Mouse (Mus musculus) MEL (cell line): Measurements from ENCODE around the gene Zfp664.

ENCODE experiments used
- CTCF ChIP-seq, 3 experiments: IDR thresholded peaks in 2 of 3; conservative IDR thresholded peaks in 1 of 3; 2 replicates each; pipeline ENCODE4 v1.5.1; 2011 to 2012; ENCODE audit warnings: low read length in 3 of 3, low read depth in 2 of 3, mild to moderate bottlenecking in 2 of 3, improper control_type of control experiment in 1 of 3, inconsistent platforms in 1 of 3, mixed read lengths in 1 of 3, moderate library complexity in 1 of 3; ENCODE audit not compliant: control insufficient read depth in 1 of 3, insufficient read depth in 1 of 3, poor library complexity in 1 of 3, severe bottlenecking in 1 of 3
- EP300 ChIP-seq, 2 experiments: IDR thresholded peaks; 2 replicates each; pipeline ENCODE4 v1.6.1; 2011; ENCODE audit warnings: improper control_type of control experiment in 2 of 2, low read length in 2 of 2, low read depth in 1 of 2, mild to moderate bottlenecking in 1 of 2
- JUND ChIP-seq: IDR thresholded peaks from 2 replicates; pipeline ENCODE4 v1.6.1; 2011; ENCODE audit warnings: low read depth, mild to moderate bottlenecking, improper control_type of control experiment, low read length
- MAFK ChIP-seq: IDR thresholded peaks from 2 replicates; pipeline ENCODE4 v1.6.1; 2011; ENCODE audit warnings: low read depth, mild to moderate bottlenecking, low read length, improper control_type of control experiment, borderline replicate concordance
- MXI1 ChIP-seq: IDR thresholded peaks from 2 replicates; pipeline ENCODE4 v1.6.1; 2011; ENCODE audit warnings: mild to moderate bottlenecking, low read depth, low read length, improper control_type of control experiment
- MYB ChIP-seq: IDR thresholded peaks from 2 replicates; pipeline ENCODE4 v1.6.1; 2011; ENCODE audit warnings: mild to moderate bottlenecking, low read depth, low read length, improper control_type of control experiment
- NRF1 ChIP-seq: IDR thresholded peaks from 2 replicates; pipeline ENCODE4 v1.6.1; 2014; ENCODE audit warnings: low read depth, mild to moderate bottlenecking, inconsistent platforms, low read length, improper control_type of control experiment, moderate library complexity; ENCODE audit not compliant: poor library complexity, insufficient read depth, severe bottlenecking
- POLR2A ChIP-seq, 2 experiments: IDR thresholded peaks; 2 replicates each; pipeline ENCODE4 v1.6.1; 2011 to 2012; ENCODE audit warnings: low read length in 2 of 2, mild to moderate bottlenecking in 2 of 2, control low read depth in 1 of 2, improper control_type of control experiment in 1 of 2, low read depth in 1 of 2, moderate library complexity in 1 of 2; ENCODE audit not compliant: control insufficient read depth in 1 of 2, insufficient read depth in 1 of 2, poor library complexity in 1 of 2
- SMC3 ChIP-seq: IDR thresholded peaks from 2 replicates; pipeline ENCODE4 v1.6.1; 2011; ENCODE audit warnings: low read depth, low read length, improper control_type of control experiment
- TCF12 ChIP-seq: IDR thresholded peaks from 2 replicates; pipeline ENCODE4 v1.6.1; 2014; ENCODE audit warnings: low read depth, mild to moderate bottlenecking, inconsistent platforms, low read length, improper control_type of control experiment, moderate library complexity
- USF1 ChIP-seq: IDR thresholded peaks from 2 replicates; pipeline ENCODE4 v1.6.1; 2014; ENCODE audit warnings: low read depth, mild to moderate bottlenecking, inconsistent platforms, low read length, improper control_type of control experiment, moderate library complexity
- USF2 ChIP-seq, 2 experiments: IDR thresholded peaks; 2 replicates each; pipeline ENCODE4 v1.6.1; 2011 to 2012; ENCODE audit warnings: improper control_type of control experiment in 2 of 2, low read length in 2 of 2, borderline replicate concordance in 1 of 2, inconsistent platforms in 1 of 2, low read depth in 1 of 2, mild to moderate bottlenecking in 1 of 2; ENCODE audit not compliant: insufficient read depth in 1 of 2

DNA sequence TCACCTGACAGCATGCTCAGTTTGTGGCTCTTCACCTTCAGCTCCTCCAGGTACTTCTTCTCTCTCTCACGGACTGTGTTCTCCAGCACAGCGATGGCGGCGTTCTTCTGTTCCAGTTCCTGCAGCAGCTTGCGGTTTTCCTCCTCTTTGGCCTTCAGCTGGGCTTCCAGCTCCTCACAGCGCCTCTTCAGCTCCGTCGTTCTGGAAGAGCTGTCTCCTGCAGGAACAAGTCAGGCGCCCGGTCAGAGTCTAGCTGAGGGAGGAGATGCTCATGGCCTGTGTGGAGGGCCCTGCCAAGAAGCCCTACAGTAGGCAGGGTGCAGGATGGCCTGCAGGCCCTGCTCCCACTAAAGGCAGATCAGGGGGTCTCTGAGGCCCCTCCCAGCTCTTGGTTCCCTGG lies 26.4 kb upstream of the Zfp664 start:
- TF ChIP-seq TCF12 (no peak), NRF1 (no peak), POLR2A (IDR thresholded peaks at IDR 0.05; ENCODE audit: control insufficient read depth in 1 of 2, insufficient read depth in 1 of 2, low read depth in 1 of 2, low read length in 2 of 2, poor library complexity in 1 of 2) (no peak), EP300 (IDR thresholded peaks at IDR 0.05; ENCODE audit: low read depth in 1 of 2, low read length in 2 of 2) (no peak), MYB (no peak), CTCF (IDR thresholded peaks at IDR 0.05 in 2 of 3, conservative IDR thresholded peaks at IDR 0.05 in 1 of 3; ENCODE audit: control insufficient read depth in 1 of 3, insufficient read depth in 1 of 3, low read depth in 2 of 3, low read length in 3 of 3, poor library complexity in 1 of 3, severe bottlenecking in 1 of 3) (no peak), JUND (no peak), MAFK (no peak), MXI1 (no peak), USF2 (IDR thresholded peaks at IDR 0.05; ENCODE audit: borderline replicate concordance in 1 of 2, insufficient read depth in 1 of 2, low read depth in 1 of 2, low read length in 2 of 2) (no peak), SMC3 (no peak), USF1 (no peak)
